ENCODE assay signal across 40 mouse cellular contexts in the genomic region with DNA sequence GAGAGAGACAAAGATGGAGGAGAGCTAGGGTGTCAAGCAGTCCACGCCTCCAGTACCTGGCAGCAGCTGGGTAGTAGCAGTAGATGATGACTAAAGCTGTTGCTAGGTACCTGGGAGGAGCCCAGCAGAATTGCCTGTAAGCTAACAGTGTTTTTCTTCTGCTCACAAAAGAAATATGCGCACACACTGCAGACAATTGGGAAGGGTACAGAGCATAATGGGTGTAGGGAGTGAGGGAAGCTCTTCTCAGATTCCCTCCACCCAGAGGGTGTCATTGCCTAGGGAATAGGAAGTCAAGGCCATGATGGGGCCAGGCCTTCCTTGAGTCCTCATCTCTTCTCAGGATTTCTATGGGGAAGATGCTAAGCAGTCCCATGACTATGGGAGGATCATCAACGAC. TPM values are rescaled to one million over a fixed set of nuclear protein-coding genes. Genes with fewer than 3 reads are reported as not detected.
"Had no signal": no experiment of that assay in that cellular context is flagged by ENCODE, and none has a peak within 500 bp of the region (broad histone marks: within the 10 kb centered on the region; RNA-seq: fewer than 3 reads in every experiment).

No protein-coding gene starts in this region.

- H3K27ac ChIP-seq: heart, embryonic 13.5 days; heart, embryonic 15.5 days; hindbrain, embryonic 10.5 days; hindbrain, embryonic 12.5 days; hindbrain, embryonic 13.5 days; hindbrain, embryonic 14.5 days; hindbrain, embryonic 15.5 days; hindbrain, postnatal 0 days; intestine, embryonic 15.5 days; kidney, embryonic 15.5 days; kidney, postnatal 0 days; layer of hippocampus, adult 2 months; left cerebral cortex, adult 2 months had no signal

- ATAC-seq: hindbrain, embryonic 16.5 days; hindbrain, postnatal 0 days; inflammation-experienced regulatory T-cells, adult 6 months; intestine, embryonic 15.5 days; intestine, embryonic 16.5 days; intestine, postnatal 0 days had no signal

- H3K36me3 ChIP-seq: heart, embryonic 12.5 days; heart, embryonic 13.5 days; heart, embryonic 15.5 days; hindbrain, embryonic 10.5 days; hindbrain, embryonic 12.5 days; hindbrain, embryonic 13.5 days; hindbrain, embryonic 15.5 days; intestine, embryonic 15.5 days; kidney, embryonic 15.5 days had no signal

- H3K9ac ChIP-seq: heart, embryonic 12.5 days; heart, embryonic 13.5 days; heart, embryonic 15.5 days; hindbrain, embryonic 12.5 days; hindbrain, embryonic 13.5 days; hindbrain, embryonic 14.5 days; hindbrain, embryonic 15.5 days; intestine, embryonic 15.5 days; kidney, embryonic 15.5 days had no signal

- H3K4me1 ChIP-seq: heart, embryonic 12.5 days; hindbrain, embryonic 12.5 days; hindbrain, embryonic 13.5 days; hindbrain, embryonic 15.5 days; intestine, embryonic 15.5 days; kidney, embryonic 15.5 days had no signal

- H3K9me3 ChIP-seq: heart, embryonic 12.5 days; heart, embryonic 13.5 days; heart, embryonic 15.5 days; hindbrain, embryonic 10.5 days; hindbrain, embryonic 12.5 days; hindbrain, embryonic 13.5 days; hindbrain, embryonic 15.5 days; intestine, embryonic 15.5 days; kidney, embryonic 15.5 days had no signal

- DNase-seq: heart, postnatal 10 days; heart, postnatal 14 days; heart, postnatal 36 days; heart, postnatal 4 days; kidney, adult 11 months; kidney, adult 18-20 months; kidney, adult 2 months; kidney, adult 8-10 months; kidney, adult 9 months; kidney, postnatal 10 days; kidney, postnatal 14 days; kidney, postnatal 25 days; kidney, postnatal 36 days; kidney, postnatal 4 days; layer of hippocampus, adult 9-11 months; layer of hippocampus, postnatal 36 days had no signal

- H3K4me3 ChIP-seq: heart, embryonic 12.5 days; heart, embryonic 13.5 days; heart, embryonic 15.5 days; hindbrain, embryonic 10.5 days; hindbrain, embryonic 12.5 days; hindbrain, embryonic 13.5 days; hindbrain, embryonic 15.5 days; intestine, embryonic 15.5 days; kidney, embryonic 15.5 days; layer of hippocampus, adult 2 months; left cerebral cortex, adult 2 months had no signal

RNA-seq across cellular contexts. Expression of a gene that starts 8.6 kb away (rescaled TPM):
- total RNA-seq: hematopoietic stem cell, adult 5-6 weeks had no signal
- polyA plus RNA-seq: heart, embryonic 11.5 days; heart, embryonic 12.5 days; hindbrain, embryonic 10.5 days; hindbrain, embryonic 11.5 days; hindbrain, embryonic 12.5 days; hindbrain, embryonic 13.5 days; hindbrain, embryonic 14.5 days; inflammation-experienced regulatory T-cells, adult 6 months; intestine, embryonic 14.5 days; intestine, embryonic 15.5 days; kidney, embryonic 14.5 days; kidney, embryonic 16.5 days; kidney, postnatal 0 days had no signal
